Mouse (Mus musculus): ENCODE data around the gene Serpinb1c. TPM values are rescaled to one million over a fixed set of nuclear protein-coding genes. Genes with fewer than 3 reads are reported as not detected.
"Not testable (repeated sequence)": the region's sequence is repeated elsewhere in the genome, so short reads cannot be mapped to it uniquely, and the experiment has no call there.

The Serpinb1c gene
- total RNA-seq, 2 experiments from 2014 or later, result not detected

- intact Hi-C loops (cut with DNase I), result loop anchor here (10.0 kb wide), 3 partner anchors 897 to 1127 kb away; partner anchors contain the start of gene Serpinb6c
These were observed 29.8 kb downstream of the Serpinb1c start for GRCm38 (mm10) chr13:32868233-32868632.

GRCm38 (mm10) chr13:32867030-32867429 lies 31.0 kb downstream of the Serpinb1c start:
- intact Hi-C loops (cut with DNase I), result loop anchor here (10.0 kb wide), 3 partner anchors 898 to 1128 kb away; partner anchors contain the start of gene Serpinb6c
- DNase-seq (ENCODE audit: low spot score in 2 of 2), result no peak

More at GRCm38 (mm10) chr13:32868233-32868632, 29.8 kb downstream of the Serpinb1c start:
- not testable (repeated sequence) for DNase-seq (ENCODE audit: low spot score in 2 of 2)

GRCm38 (mm10) chr13:32866484-32866883 lies 31.5 kb downstream of the Serpinb1c start:
- intact Hi-C loops (cut with DNase I), result loop anchor here (10.0 kb wide), 3 partner anchors 898 to 1128 kb away; partner anchors contain the start of gene Serpinb6c
- peak; percentile 76 to 82 for DNase-seq (ENCODE audit: low spot score in 2 of 2)

- intact Hi-C loops (cut with DNase I), result loop anchor here (10.0 kb wide), 3 partner anchors 899 to 1129 kb away; partner anchors contain the start of gene Serpinb6c
- DNase-seq (ENCODE audit: low spot score in 2 of 2), result no peak
These were observed 32.4 kb downstream of the Serpinb1c start for GRCm38 (mm10) chr13:32865591-32865990.

- not testable (repeated sequence) for DNase-seq (ENCODE audit: low spot score in 2 of 2)
- intact Hi-C loops (cut with DNase I), result loop anchor here (10.0 kb wide), 3 partner anchors 900 to 1130 kb away; partner anchors contain the start of gene Serpinb6c
These were observed 33.5 kb downstream of the Serpinb1c start for GRCm38 (mm10) chr13:32864529-32864928.

GRCm38 (mm10) chr13:32863456-32863855 lies 34.6 kb downstream of the Serpinb1c start:
- no peak for DNase-seq (ENCODE audit: low spot score in 2 of 2)
- intact Hi-C loops (cut with DNase I), result loop anchor here (10.0 kb wide), 3 partner anchors 901 to 1131 kb away; partner anchors contain the start of gene Serpinb6c

GRCm38 (mm10) chr13:32860821-32861220 lies 37.2 kb downstream of the Serpinb1c start:
- no peak for DNase-seq (ENCODE audit: low spot score in 2 of 2)
- intact Hi-C loops (cut with DNase I), result loop anchor here (10.0 kb wide), 3 partner anchors 904 to 1134 kb away; partner anchors contain the start of gene Serpinb6c

- DNase-seq (ENCODE audit: low spot score in 2 of 2), result no peak
- intact Hi-C loops (cut with DNase I), result no loop called here
These were observed 44.9 kb downstream of the Serpinb1c start for GRCm38 (mm10) chr13:32853073-32853472.

- no peak for DNase-seq (ENCODE audit: low spot score in 2 of 2)
- intact Hi-C loops (cut with DNase I), result no loop called here
These were observed 45.5 kb downstream of the Serpinb1c start for GRCm38 (mm10) chr13:32852539-32852938.

- peak; percentile 51 to 56 for DNase-seq (ENCODE audit: low spot score in 2 of 2)
- intact Hi-C loops (cut with DNase I), result no loop called here
These were observed 46.0 kb downstream of the Serpinb1c start for GRCm38 (mm10) chr13:32851967-32852366.

- DNase-seq (ENCODE audit: low spot score in 2 of 2), result no peak
- intact Hi-C loops (cut with DNase I), result no loop called here
These were observed 47.2 kb downstream of the Serpinb1c start, which contains the start of gene Serpinb1a for GRCm38 (mm10) chr13:32850668-32851404. TSS of gene Serpinb1a (minus strand) at chr13:32851185.

GRCm38 (mm10) chr13:32850156-32850555 lies 47.9 kb downstream of the Serpinb1c start:
- DNase-seq (ENCODE audit: low spot score in 2 of 2), result no peak
- intact Hi-C loops (cut with DNase I), result no loop called here

- intact Hi-C loops (cut with DNase I), result no loop called here
- no peak for DNase-seq (ENCODE audit: low spot score in 2 of 2)
These were observed 48.4 kb downstream of the Serpinb1c start for GRCm38 (mm10) chr13:32849531-32850123.

GRCm38 (mm10) chr13:32849092-32849491 lies 48.9 kb downstream of the Serpinb1c start:
- intact Hi-C loops (cut with DNase I), result no loop called here
- DNase-seq (ENCODE audit: low spot score in 2 of 2), result no peak

GRCm38 (mm10) chr13:32846221-32846620 lies 51.8 kb downstream of the Serpinb1c start:
- no peak for DNase-seq (ENCODE audit: low spot score in 2 of 2)
- intact Hi-C loops (cut with DNase I), result no loop called here

GRCm38 (mm10) chr13:32841349-32841748 lies 56.7 kb downstream of the Serpinb1c start:
- intact Hi-C loops (cut with DNase I), result no loop called here
- no peak for DNase-seq (ENCODE audit: low spot score in 2 of 2)

- peak in 1 of 2 experiments; percentile 22 for DNase-seq (ENCODE audit: low spot score in 2 of 2)
- intact Hi-C loops (cut with DNase I), result no loop called here
These were observed 58.7 kb downstream of the Serpinb1c start for GRCm38 (mm10) chr13:32839314-32839713.

GRCm38 (mm10) chr13:32834513-32834912 lies 63.5 kb downstream of the Serpinb1c start:
- intact Hi-C loops (cut with DNase I), result no loop called here

GRCm38 (mm10) chr13:32833237-32833636 lies 64.8 kb downstream of the Serpinb1c start:
- peak in 1 of 2 experiments; percentile 16 for DNase-seq (ENCODE audit: low spot score in 2 of 2)

More at GRCm38 (mm10) chr13:32834513-32834912, 63.5 kb downstream of the Serpinb1c start:
- no peak for DNase-seq (ENCODE audit: low spot score in 2 of 2)

GRCm38 (mm10) chr13:32832776-32833175 lies 65.2 kb downstream of the Serpinb1c start:
- intact Hi-C loops (cut with DNase I), result no loop called here
- DNase-seq (ENCODE audit: low spot score in 2 of 2), result no peak

More at GRCm38 (mm10) chr13:32833237-32833636, 64.8 kb downstream of the Serpinb1c start:
- intact Hi-C loops (cut with DNase I), result no loop called here

Data from left cerebral cortex, postnatal 25 days (tissue).